Mouse (Mus musculus) cerebellum, adult 9-11 months (tissue): ENCODE measurements around the gene Sh3pxd2b.

Experiments used
- DNase-seq: peaks from one replicate; pipeline ENCODE4 v3.0.0; 2022

The Sh3pxd2b gene

GRCm38 (mm10) chr11:32347607-32348432 lies at the start of gene Sh3pxd2b:
Gene Sh3pxd2b (plus strand): TSS chr11:32347820.
- peak; percentile 30 for DNase-seq

GRCm38 (mm10) chr11:32297866-32298531 lies 49.6 kb upstream of the Sh3pxd2b start:
- no peak for DNase-seq

- no peak for DNase-seq
These were observed 49.1 kb upstream of the Sh3pxd2b start for GRCm38 (mm10) chr11:32298532-32298918.

DNA sequence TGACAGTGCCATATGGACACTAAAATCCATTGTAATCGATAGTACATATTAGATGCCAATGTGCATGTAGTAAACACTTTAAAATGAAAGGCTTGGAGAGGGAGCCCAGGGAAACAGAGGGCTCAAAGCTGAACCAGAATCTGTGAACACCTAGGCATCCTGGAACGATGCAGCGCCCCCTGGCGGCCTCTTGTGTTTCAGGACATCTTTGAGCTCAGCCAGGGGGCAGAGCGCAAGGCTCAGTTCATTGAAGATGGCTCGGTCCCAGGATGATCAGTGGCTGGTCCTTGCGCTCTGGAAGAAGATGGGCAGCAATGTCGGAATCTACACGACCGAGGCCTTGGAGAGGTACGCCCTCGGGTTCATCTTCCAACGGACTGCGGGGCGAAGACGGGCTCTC lies 47.8 kb upstream of the Sh3pxd2b start, which contains the start of gene Hbq1a:
Gene Hbq1a (plus strand): TSS at position 205 of the 400 bp plus-strand sequence.
- DNase-seq = peak; percentile 40

DNA sequence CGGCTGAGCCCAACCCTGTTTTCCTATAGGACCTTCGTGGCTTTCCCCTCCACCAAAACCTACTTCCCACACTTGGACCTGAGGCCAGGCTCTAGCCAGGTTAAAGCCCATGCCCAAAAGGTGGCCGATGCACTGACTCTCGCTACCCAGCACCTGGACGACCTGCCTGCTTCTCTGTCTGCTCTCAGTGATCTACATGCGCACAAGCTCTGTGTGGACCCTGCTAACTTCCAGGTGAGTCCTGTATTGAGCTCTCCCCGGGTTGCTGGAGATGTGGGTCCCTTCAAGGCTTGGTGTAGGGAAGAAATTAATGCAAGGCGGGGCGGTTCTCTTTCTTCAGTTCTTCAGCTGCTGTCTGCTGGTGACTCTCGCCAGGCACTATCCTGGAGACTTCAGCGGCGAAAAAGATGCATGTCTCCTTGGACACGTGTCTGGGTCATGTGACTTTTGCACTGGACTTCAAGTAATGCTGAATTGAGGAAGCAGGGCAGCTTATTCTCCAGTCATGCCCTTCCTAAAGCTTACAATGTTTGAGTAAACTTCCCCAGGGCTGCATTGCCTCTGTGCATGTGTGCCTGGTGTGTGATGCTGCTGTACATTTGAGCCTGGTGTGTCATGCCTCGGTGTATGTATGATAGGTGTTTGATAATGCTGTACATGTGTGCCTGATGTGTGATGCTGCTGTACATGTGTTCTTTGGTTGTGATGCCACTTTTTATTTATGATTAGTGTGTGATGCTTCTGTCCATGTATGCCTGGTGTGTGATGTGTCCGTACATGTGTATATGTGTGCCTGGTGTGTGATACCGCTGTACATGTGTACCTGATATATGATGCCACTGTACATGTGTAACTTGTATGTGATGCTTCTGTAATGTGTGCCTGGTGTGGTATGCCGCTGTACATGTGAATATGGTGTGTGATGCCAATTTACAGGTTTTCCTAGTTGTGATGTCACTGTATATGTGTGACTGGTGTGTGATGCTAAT lies 47.0 kb upstream of the Sh3pxd2b start:
- no peak for DNase-seq

GRCm38 (mm10) chr11:32301506-32301905 lies 46.1 kb upstream of the Sh3pxd2b start:
- DNase-seq = no peak

DNA sequence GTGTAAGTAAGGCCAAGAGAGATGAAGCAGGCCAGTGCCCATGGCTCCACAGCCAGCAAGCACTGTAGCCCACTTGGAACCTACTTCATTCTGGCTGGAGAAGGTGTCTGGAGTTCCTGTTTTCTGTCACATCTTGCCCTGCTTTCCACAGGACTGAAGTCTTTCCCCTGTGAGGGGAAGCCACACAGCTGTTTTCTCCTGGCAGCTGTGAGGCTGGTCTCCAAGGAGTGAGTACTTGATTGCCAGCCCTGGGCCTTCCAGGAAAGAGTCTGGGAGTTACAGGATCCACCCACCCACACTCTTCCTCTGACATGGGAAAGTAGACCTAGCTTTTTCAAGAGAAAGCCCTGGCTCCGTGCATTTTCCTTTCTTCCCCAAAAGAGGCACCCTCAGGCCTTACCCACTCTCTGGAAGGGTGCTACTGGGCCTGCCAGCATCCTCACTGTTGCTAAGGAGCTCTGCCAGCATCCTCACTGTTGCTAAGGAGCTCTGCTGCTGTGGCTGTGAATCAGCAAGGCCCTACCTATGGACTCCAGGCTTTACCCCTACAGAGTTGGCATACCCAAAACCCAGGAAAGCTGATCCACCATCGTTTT lies 44.7 kb upstream of the Sh3pxd2b start:
- DNase-seq = no peak

DNA sequence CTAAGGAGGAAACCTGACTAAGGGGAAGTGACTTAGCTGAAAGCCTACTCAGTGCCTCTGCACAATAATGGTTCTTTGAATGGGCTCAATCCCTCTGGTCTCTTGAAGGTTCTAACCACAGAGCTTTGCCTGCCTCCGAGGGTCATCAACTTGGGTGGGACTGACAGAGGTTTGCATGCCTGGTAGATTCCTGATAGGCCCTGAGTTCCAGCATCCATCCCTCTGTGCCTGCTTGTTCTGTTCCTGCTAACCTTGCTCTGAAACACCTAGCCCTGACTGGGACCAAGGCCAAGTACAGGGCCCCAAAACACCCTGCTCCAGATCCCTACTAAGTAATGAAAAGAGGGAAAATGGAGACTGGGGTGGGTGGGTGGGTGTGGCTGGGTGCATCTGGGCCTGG lies 44.2 kb upstream of the Sh3pxd2b start:
- no peak for DNase-seq

- no peak for DNase-seq
These were observed 40.6 kb upstream of the Sh3pxd2b start for GRCm38 (mm10) chr11:32307006-32307405.

- DNase-seq = no peak
These were observed 38.2 kb upstream of the Sh3pxd2b start for GRCm38 (mm10) chr11:32309446-32309845.

- no peak for DNase-seq
These were observed 37.7 kb upstream of the Sh3pxd2b start for GRCm38 (mm10) chr11:32309928-32310327.

DNA sequence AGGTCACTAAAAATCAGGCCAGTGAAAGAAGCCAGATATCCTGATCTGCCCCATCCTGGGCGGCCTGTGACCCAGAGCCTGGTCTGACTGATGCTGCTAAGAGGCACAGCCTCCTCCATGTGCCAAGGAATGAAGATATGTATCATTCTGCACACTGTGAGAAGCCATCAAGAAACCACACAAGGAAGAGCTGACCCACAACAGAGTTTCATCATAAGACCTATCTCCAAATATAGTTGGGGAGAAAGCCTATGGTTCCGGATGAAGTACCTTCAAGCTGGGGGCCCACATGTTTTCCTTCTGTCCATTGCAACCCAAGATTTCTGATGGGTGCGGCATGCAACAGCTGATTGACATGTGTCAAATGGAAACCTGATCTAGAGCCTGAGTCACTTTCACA lies 31.6 kb upstream of the Sh3pxd2b start:
- no peak for DNase-seq

DNA sequence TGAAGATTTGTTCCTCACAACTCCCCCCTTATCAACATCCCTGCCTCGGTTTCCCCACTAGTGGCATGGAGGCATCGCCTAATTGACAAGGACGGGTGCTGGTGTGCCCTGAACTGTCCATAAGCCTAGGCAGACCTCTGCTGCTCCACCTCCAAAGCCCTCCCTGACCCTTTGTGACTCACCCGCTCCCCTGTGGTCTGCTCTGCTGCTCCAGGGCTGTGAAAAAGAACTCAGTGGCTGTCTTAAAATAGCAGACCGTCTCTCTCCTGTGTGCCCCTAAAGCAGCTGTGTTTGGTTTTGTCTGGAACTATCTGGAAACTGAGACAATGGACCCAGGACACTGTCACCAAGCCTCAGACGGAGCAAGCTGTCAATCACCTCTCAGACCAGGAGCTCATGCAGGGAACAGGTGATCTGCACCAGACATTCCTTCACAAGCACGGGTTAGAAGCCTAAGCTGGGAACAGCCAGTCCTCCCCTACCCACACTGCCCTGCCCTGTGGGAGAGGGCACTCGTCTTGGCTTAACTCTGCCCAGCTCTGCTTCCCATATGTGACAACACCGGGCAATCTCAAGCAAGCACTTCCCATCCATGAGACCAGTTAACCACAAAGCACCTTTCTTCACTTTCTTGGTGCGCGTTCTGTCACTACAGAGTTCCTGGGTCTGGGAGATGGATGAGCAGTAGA lies 27.0 kb upstream of the Sh3pxd2b start:
- no peak for DNase-seq

GRCm38 (mm10) chr11:32321196-32321565 lies 26.4 kb upstream of the Sh3pxd2b start:
- DNase-seq = peak; percentile 36

DNA sequence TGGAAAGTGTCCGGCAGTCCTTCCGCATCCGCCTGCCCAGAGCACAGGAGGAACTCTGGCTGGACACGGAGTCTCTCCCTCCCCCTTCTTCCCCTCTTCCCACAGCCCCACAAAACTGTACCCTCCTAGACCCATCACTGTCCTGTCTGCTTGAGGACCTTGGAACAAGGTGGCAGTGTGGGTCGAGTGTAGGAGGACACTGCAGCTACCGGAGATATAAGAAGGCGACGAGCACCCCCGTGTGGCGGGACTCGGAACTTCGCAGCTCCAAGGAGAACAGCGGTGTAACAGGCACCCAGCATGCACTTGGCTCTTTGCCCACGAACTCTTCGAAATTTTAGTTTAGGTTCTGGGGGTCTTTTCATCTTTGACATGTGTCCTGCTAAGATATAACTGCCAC lies 23.0 kb upstream of the Sh3pxd2b start:
- DNase-seq = peak; percentile 72

DNA sequence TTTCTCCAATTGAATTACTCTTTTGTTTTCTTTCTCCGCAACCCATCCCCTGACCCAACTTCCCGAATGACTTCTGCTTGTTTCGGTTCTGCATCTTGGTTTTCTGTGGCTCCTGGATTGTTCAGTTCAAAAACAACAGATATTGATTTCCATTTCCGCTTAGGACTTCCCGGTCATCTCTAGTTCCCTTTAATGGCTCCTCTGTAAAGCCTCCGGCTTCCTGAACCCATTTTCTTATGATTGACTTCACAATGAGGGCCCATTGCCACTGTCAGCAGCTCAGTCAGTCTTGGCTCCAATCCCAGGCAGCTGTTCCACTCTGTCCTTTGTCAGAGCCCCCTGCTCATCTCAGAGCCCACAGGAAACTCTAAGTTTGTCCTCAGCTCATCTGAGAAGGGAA lies 16.5 kb upstream of the Sh3pxd2b start:
- DNase-seq = no peak

DNA sequence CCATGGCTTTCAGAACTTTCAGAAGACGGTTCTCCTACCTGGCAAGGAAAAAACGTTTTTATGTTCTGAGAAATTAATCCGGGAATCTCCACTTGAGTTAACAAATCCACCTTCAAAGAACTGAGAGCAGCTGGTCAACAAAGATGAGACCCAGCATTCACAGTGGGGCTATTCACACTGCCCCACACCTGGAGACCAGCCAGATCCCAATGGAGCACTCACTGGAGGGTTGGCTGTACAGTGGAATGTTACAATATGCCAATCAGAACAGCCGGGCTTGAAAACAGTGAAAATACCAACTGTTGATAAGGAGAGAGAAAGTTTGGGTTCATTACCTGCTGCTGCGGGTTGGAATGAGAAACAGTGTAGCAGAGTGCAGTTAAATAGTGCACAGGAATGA lies 15.8 kb upstream of the Sh3pxd2b start:
- DNase-seq = no peak

GRCm38 (mm10) chr11:32333235-32333634 lies 14.4 kb upstream of the Sh3pxd2b start:
- no peak for DNase-seq

DNA sequence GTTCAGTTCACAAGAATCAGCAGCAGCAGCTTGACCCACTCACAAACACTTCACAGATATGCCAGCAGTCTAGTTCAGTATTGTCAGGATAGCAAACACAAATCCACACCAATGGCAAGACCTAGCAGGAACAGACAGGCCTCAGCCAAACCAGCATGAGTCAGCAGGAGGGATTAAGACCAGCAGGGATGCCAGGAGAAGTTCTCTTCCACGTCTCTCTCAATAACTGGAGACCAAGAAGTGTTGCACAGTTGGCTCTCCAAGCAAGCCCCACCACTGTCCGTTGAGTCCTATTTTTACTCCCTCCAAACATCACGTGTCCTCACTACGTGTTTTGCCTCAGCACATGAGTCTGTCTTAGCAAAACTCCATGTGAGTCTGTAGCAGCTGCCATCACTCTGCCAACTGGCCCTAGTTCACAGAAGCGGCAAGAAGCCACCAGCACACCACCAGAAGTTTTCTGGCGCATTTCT lies 11.1 kb upstream of the Sh3pxd2b start:
- DNase-seq = no peak

GRCm38 (mm10) chr11:32339131-32339531 lies 8.5 kb upstream of the Sh3pxd2b start:
- DNase-seq = no peak

DNA sequence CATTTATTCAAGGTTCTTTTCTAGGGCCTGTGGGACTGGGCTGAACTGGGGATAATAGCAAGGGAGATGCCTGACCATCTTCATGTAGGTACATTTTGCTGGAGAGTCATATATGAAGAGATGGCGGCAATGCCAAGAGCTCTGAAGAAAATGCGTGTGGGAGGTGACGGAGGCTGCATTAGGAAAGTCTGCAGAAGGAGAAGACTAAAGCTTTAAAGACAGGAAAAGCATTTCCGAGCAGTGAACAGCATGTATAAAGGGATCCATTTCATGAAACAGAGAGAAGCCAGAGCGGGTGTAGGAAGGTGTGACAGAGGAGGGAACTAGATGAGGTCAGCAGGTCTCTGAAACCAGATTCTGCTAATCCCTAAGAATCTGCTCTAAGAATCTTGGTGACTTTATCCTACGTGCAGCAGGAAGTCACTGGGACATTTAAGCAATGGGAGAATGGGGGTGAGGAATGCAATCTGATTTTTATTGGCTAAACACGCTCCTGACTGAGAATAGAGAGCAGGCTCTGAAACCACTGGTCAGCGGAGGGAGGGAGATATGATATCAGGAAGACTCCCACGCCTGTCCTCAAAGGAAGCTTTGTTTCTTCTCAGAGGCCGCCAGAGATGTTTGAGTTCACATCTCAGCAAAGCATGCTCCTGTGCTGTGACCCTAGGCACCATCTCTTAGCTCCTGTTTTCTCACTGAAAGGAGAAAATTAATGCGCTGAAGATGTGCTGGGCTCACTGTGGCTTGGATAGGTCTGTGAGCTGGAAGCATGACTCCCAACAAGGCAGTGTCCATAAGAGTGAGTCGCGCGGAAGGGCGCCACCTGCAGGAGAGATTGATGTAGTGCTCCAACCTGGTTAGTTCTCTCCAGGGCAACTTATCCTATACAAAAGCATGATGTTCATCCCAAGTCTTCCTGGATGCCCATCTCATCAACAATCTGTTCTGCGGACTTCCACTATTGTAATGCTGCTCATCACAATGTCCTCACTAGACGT lies 6.8 kb upstream of the Sh3pxd2b start:
- DNase-seq = no peak
